Mouse (Mus musculus): ENCODE data around the gene Cfap43. TPM values are rescaled to one million over a fixed set of nuclear protein-coding genes. Genes with fewer than 3 reads are reported as not detected.
A peak's percentile ranks its signal among the peaks of the same experiment; 100 is the strongest.

The Cfap43 gene
- polyA plus RNA-seq, 1 experiment from 2014 or later = 0.16 TPM

DNA sequence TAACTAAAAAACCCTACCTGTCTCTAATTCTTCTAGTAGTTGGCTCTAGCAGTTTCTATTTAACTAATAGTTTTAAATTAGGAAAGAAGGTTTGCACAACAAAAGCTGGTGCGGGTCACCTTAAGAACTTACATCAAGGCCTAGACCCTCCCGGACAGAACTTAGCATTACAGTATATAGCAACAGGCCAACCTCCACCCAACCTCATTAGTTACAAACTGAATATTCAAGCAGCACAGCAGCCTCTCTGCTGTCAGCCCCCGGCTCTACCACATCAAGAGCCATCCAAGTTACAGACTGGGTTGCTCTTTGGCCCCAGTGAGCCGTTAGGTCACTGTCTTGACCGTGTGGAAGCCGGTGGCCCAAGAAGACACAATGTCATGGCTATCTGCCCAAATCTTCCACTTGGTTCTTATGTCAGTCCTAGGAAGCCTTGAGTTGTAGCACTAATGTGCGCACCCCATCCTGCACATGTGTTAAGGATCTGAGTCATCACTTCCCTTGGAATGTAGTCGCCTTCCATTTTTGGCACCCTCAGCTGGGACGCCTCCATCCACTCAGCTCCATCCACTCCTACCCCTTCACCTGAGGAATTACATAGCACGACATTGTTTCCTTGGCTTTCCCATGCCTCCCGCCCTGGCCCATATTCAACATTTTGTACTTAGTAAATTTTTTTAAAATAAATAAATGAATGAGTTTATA is 128.6 kb downstream of the Cfap43 start:
- ATAC-seq (ENCODE audit: insufficient number of reproducible peaks, insufficient read depth, low FRiP score, low read depth) = no peak
- Histone ChIP-seq H3K4me3 (ENCODE audit: control insufficient read depth in 1 of 2, insufficient read depth in 1 of 2, low read depth in 1 of 2, low read length in 2 of 2) (no peak overlapping the region), H3K9me3 (ENCODE audit: control insufficient read depth, low read length) (no peaks in the 10 kb centered on the region), H3K27me3 (ENCODE audit: control insufficient read depth, insufficient read depth, low read length) (no peaks in the 10 kb centered on the region), H3K36me3 (ENCODE audit: control insufficient read depth, insufficient read depth, low read length) (no peaks in the 10 kb centered on the region), H3K4me1 (ENCODE audit: control insufficient read depth in 2 of 2, insufficient read depth in 2 of 2, low read length in 2 of 2) (no peaks in the 10 kb centered on the region), H3K9ac (ENCODE audit: low read length) (no peak overlapping the region), H3K4me2 (ENCODE audit: low read length) (no peak overlapping the region), H3K27ac (replicated peaks in 1 of 2; ENCODE audit: control insufficient read depth in 1 of 2, insufficient read depth in 1 of 2, low read depth in 2 of 2, low read length in 2 of 2) (no peak overlapping the region)
- WGBS = 83% methylated on average over 11 of the region's 11 CpGs

- H3K4me3 ChIP-seq (ENCODE audit: control insufficient read depth in 1 of 2, insufficient read depth in 1 of 2, low read depth in 1 of 2, low read length in 2 of 2) = no peak overlapping the region
- no peaks in the 10 kb centered on the region for H3K36me3 ChIP-seq (ENCODE audit: control insufficient read depth, insufficient read depth, low read length)
- no peak overlapping the region for H3K27ac ChIP-seq (replicated peaks in 1 of 2; ENCODE audit: control insufficient read depth in 1 of 2, insufficient read depth in 1 of 2, low read depth in 2 of 2, low read length in 2 of 2)
- no peak for ATAC-seq (ENCODE audit: insufficient number of reproducible peaks, insufficient read depth, low FRiP score, low read depth)
- H3K27me3 ChIP-seq (ENCODE audit: control insufficient read depth, insufficient read depth, low read length) = no peaks in the 10 kb centered on the region
- H3K4me1 ChIP-seq (ENCODE audit: control insufficient read depth in 2 of 2, insufficient read depth in 2 of 2, low read length in 2 of 2) = no peaks in the 10 kb centered on the region
- H3K9me3 ChIP-seq (ENCODE audit: control insufficient read depth, low read length) = no peaks in the 10 kb centered on the region
- WGBS = 73% methylated on average over 6 of the region's 6 CpGs
- H3K4me2 ChIP-seq (ENCODE audit: low read length) = no peak overlapping the region
- no peak overlapping the region for H3K9ac ChIP-seq (ENCODE audit: low read length)
Measured at GRCm38 (mm10) chr19:47783898-47784297, 135.2 kb downstream of the Cfap43 start.

- no peak for ATAC-seq (ENCODE audit: insufficient number of reproducible peaks, insufficient read depth, low FRiP score, low read depth)
- 70% methylated on average over 11 of the region's 11 CpGs for WGBS
- H3K27ac ChIP-seq (replicated peaks in 1 of 2; ENCODE audit: control insufficient read depth in 1 of 2, insufficient read depth in 1 of 2, low read depth in 2 of 2, low read length in 2 of 2) = no peak overlapping the region
- no peak overlapping the region for H3K4me3 ChIP-seq (ENCODE audit: control insufficient read depth in 1 of 2, insufficient read depth in 1 of 2, low read depth in 1 of 2, low read length in 2 of 2)
- H3K9me3 ChIP-seq (ENCODE audit: control insufficient read depth, low read length) = no peaks in the 10 kb centered on the region
- H3K4me2 ChIP-seq (ENCODE audit: low read length) = no peak overlapping the region
- no peaks in the 10 kb centered on the region for H3K27me3 ChIP-seq (ENCODE audit: control insufficient read depth, insufficient read depth, low read length)
- H3K4me1 ChIP-seq (ENCODE audit: control insufficient read depth in 2 of 2, insufficient read depth in 2 of 2, low read length in 2 of 2) = no peaks in the 10 kb centered on the region
- H3K9ac ChIP-seq (ENCODE audit: low read length) = no peak overlapping the region
- no peaks in the 10 kb centered on the region for H3K36me3 ChIP-seq (ENCODE audit: control insufficient read depth, insufficient read depth, low read length)
Measured at GRCm38 (mm10) chr19:47780972-47781371, 138.1 kb downstream of the Cfap43 start.

- no peak overlapping the region for H3K9ac ChIP-seq (ENCODE audit: low read length)
- no peak overlapping the region for H3K27ac ChIP-seq (replicated peaks in 1 of 2; ENCODE audit: control insufficient read depth in 1 of 2, insufficient read depth in 1 of 2, low read depth in 2 of 2, low read length in 2 of 2)
- no peak for ATAC-seq (ENCODE audit: insufficient number of reproducible peaks, insufficient read depth, low FRiP score, low read depth)
- H3K9me3 ChIP-seq (ENCODE audit: control insufficient read depth, low read length) = no peaks in the 10 kb centered on the region
- WGBS = 84% methylated on average over 7 of the region's 7 CpGs
- H3K27me3 ChIP-seq (ENCODE audit: control insufficient read depth, insufficient read depth, low read length) = no peaks in the 10 kb centered on the region
- no peak overlapping the region for H3K4me2 ChIP-seq (ENCODE audit: low read length)
- H3K4me1 ChIP-seq (ENCODE audit: control insufficient read depth in 2 of 2, insufficient read depth in 2 of 2, low read length in 2 of 2) = no peaks in the 10 kb centered on the region
- H3K4me3 ChIP-seq (ENCODE audit: control insufficient read depth in 1 of 2, insufficient read depth in 1 of 2, low read depth in 1 of 2, low read length in 2 of 2) = no peak overlapping the region
- H3K36me3 ChIP-seq (ENCODE audit: control insufficient read depth, insufficient read depth, low read length) = no peaks in the 10 kb centered on the region
Measured at GRCm38 (mm10) chr19:47780145-47780544, 138.9 kb downstream of the Cfap43 start.

- H3K36me3 ChIP-seq (ENCODE audit: control insufficient read depth, insufficient read depth, low read length) = no peaks in the 10 kb centered on the region
- WGBS = 72% methylated on average over 6 of the region's 6 CpGs
- H3K4me2 ChIP-seq (ENCODE audit: low read length) = no peak overlapping the region
- no peaks in the 10 kb centered on the region for H3K27me3 ChIP-seq (ENCODE audit: control insufficient read depth, insufficient read depth, low read length)
- H3K9me3 ChIP-seq (ENCODE audit: control insufficient read depth, low read length) = no peaks in the 10 kb centered on the region
- no peaks in the 10 kb centered on the region for H3K4me1 ChIP-seq (ENCODE audit: control insufficient read depth in 2 of 2, insufficient read depth in 2 of 2, low read length in 2 of 2)
- H3K9ac ChIP-seq (ENCODE audit: low read length) = no peak overlapping the region
- H3K27ac ChIP-seq (replicated peaks in 1 of 2; ENCODE audit: control insufficient read depth in 1 of 2, insufficient read depth in 1 of 2, low read depth in 2 of 2, low read length in 2 of 2) = no peak overlapping the region
- ATAC-seq (ENCODE audit: insufficient number of reproducible peaks, insufficient read depth, low FRiP score, low read depth) = no peak
- H3K4me3 ChIP-seq (ENCODE audit: control insufficient read depth in 1 of 2, insufficient read depth in 1 of 2, low read depth in 1 of 2, low read length in 2 of 2) = no peak overlapping the region
Measured at GRCm38 (mm10) chr19:47777847-47778246, 141.2 kb downstream of the Cfap43 start.

- Histone ChIP-seq H3K27ac (replicated peaks in 1 of 2; ENCODE audit: control insufficient read depth in 1 of 2, insufficient read depth in 1 of 2, low read depth in 2 of 2, low read length in 2 of 2) (no peak overlapping the region), H3K4me2 (ENCODE audit: low read length) (peak overlapping the region; percentile 61), H3K4me3 (ENCODE audit: control insufficient read depth in 1 of 2, insufficient read depth in 1 of 2, low read depth in 1 of 2, low read length in 2 of 2) (peak overlapping the region; percentile 31 to 41), H3K9me3 (ENCODE audit: control insufficient read depth, low read length) (no peaks in the 10 kb centered on the region), H3K27me3 (ENCODE audit: control insufficient read depth, insufficient read depth, low read length) (no peaks in the 10 kb centered on the region), H3K36me3 (ENCODE audit: control insufficient read depth, insufficient read depth, low read length) (no peaks in the 10 kb centered on the region), H3K9ac (ENCODE audit: low read length) (peak overlapping the region; percentile 31; the same call in 1 of the 2 replicates), H3K4me1 (ENCODE audit: control insufficient read depth in 2 of 2, insufficient read depth in 2 of 2, low read length in 2 of 2) (no peaks in the 10 kb centered on the region)
- ATAC-seq (ENCODE audit: insufficient number of reproducible peaks, insufficient read depth, low FRiP score, low read depth) = no peak
- WGBS = 42% methylated on average over 19 of the region's 19 CpGs
Measured at GRCm38 (mm10) chr19:47755625-47756024, 163.5 kb downstream of the Cfap43 start.

- Histone ChIP-seq H3K27ac (replicated peaks in 1 of 2; ENCODE audit: control insufficient read depth in 1 of 2, insufficient read depth in 1 of 2, low read depth in 2 of 2, low read length in 2 of 2) (no peak overlapping the region), H3K4me1 (ENCODE audit: control insufficient read depth in 2 of 2, insufficient read depth in 2 of 2, low read length in 2 of 2) (no peaks in the 10 kb centered on the region), H3K27me3 (ENCODE audit: control insufficient read depth, insufficient read depth, low read length) (no peaks in the 10 kb centered on the region), H3K9ac (ENCODE audit: low read length) (no peak overlapping the region), H3K9me3 (ENCODE audit: control insufficient read depth, low read length) (no peaks in the 10 kb centered on the region), H3K4me3 (ENCODE audit: control insufficient read depth in 1 of 2, insufficient read depth in 1 of 2, low read depth in 1 of 2, low read length in 2 of 2) (no peak overlapping the region), H3K36me3 (ENCODE audit: control insufficient read depth, insufficient read depth, low read length) (no peaks in the 10 kb centered on the region), H3K4me2 (ENCODE audit: low read length) (no peak overlapping the region)
- 89% methylated on average over 9 of the region's 9 CpGs for WGBS
- ATAC-seq (ENCODE audit: insufficient number of reproducible peaks, insufficient read depth, low FRiP score, low read depth) = no peak
Measured at GRCm38 (mm10) chr19:47754931-47755330, 164.2 kb downstream of the Cfap43 start.

DNA sequence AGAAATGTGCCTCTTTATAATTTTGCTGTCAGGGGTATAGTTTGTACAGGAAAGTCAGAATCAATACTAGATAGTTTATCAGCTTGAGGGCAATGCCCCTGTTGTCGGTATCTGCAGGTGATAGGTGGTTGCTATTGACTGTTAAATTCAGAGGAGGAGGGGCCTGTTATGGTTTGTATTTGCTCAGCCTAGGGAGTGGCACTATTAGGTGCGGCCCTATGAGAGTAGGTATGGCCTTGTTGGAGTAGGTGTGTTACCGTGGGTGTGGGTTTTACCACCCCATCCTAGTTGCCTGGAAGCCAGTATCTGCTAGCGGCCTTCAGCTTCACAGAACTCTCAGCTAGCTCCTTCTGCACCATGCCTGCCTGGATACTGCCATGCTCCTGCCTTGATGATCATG is 165.2 kb downstream of the Cfap43 start:
- H3K27ac ChIP-seq (replicated peaks in 1 of 2; ENCODE audit: control insufficient read depth in 1 of 2, insufficient read depth in 1 of 2, low read depth in 2 of 2, low read length in 2 of 2) = no peak overlapping the region
- H3K27me3 ChIP-seq (ENCODE audit: control insufficient read depth, insufficient read depth, low read length) = no peaks in the 10 kb centered on the region
- H3K9ac ChIP-seq (ENCODE audit: low read length) = no peak overlapping the region
- no peak for ATAC-seq (ENCODE audit: insufficient number of reproducible peaks, insufficient read depth, low FRiP score, low read depth)
- WGBS = 90% methylated on average over 4 of the region's 4 CpGs
- no peaks in the 10 kb centered on the region for H3K36me3 ChIP-seq (ENCODE audit: control insufficient read depth, insufficient read depth, low read length)
- H3K9me3 ChIP-seq (ENCODE audit: control insufficient read depth, low read length) = no peaks in the 10 kb centered on the region
- H3K4me3 ChIP-seq (ENCODE audit: control insufficient read depth in 1 of 2, insufficient read depth in 1 of 2, low read depth in 1 of 2, low read length in 2 of 2) = no peak overlapping the region
- no peak overlapping the region for H3K4me2 ChIP-seq (ENCODE audit: low read length)
- H3K4me1 ChIP-seq (ENCODE audit: control insufficient read depth in 2 of 2, insufficient read depth in 2 of 2, low read length in 2 of 2) = no peaks in the 10 kb centered on the region

All from heart, embryonic 14.5 days (tissue).